Mouse (Mus musculus) adrenal gland, postnatal 10 days (tissue): ENCODE measurements around the gene Acot7. TPM values are rescaled to one million over a fixed set of nuclear protein-coding genes. Genes with fewer than 3 reads are reported as not detected.

ENCODE experiments used
- DNase-seq: peaks from one replicate; pipeline ENCODE4 v3.0.0; 2021; ENCODE audit warnings: mixed read lengths
- total RNA-seq, 2 experiments: library from RNA; stranded (reverse); gene quantifications; 2 replicates each; pipeline ENCODE4 v1.2.3; 2021

Acot7 gene
- total RNA-seq, 2 experiments from 2014 or later = 33.2 to 38.0 TPM

DNA sequence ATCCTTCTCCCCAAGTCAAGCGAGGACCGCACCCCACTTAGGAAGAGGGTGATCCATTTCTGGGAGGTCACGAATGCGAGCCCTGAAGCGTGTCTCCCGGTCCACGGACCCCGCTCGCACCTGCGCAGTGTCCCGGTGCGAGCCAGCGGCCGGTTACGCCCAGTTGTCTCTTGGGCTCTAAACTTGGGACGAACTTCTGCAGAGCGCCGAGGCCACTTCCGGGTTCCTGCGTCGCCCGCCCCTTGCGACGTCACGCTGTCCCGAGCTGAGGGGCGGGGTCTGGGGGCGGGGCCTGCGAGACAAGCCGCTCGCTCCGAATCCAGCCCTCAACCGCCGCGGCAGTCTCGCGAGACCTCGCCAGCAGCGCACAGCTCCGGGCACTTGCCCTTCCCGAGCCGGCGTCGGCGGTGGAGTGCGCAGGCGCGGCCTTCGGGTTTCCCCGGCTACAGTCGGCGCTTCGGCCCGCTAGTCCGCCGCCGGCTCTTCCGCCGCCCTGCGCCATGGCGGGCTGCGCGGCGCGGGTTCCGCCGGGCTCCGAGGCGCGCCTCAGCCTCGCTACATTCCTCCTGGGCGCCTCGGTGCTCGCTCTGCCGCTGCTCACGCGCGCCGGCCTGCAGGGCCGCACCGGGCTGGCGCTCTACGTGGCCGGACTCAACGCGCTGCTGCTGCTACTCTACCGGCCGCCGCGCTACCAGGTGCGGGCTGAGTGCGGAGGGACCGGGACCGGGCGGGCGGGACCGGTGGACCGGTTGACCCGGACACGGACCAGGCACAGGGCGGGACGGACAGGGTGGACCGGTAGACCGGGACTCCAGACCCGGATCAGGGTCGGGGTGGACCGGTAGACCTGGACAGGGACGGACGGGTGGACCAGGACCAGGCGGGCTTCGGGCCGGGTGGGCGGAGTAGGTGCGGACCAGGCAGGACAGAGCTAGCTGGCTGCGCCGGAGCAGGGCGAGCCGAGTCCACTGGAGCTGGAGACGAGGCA lies 119.2 kb downstream of the Acot7 start, which contains the start of gene Icmt:
Gene Icmt (plus strand): TSS at position 354 of the 988 bp plus-strand sequence.
- peak; percentile 100 for DNase-seq

DNA sequence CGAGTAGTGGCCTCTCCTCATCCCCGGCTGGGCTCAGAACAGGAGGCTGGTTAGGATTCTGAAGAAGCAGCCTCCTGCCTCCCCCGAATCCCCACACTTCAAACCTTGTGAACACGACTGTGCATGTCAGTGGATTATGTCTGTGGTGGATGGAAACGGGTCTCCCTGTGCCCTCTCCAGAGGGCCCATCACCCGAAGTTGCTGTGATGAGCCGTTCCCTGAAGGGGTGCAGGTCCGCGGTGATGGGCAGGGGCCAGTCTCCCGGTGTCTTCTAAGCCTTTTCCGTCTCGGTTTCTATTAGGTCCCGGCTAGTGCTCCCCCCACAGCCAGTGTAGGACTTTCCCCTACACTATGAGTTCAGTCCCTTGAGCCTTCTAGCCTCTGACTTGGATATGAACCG lies 120.9 kb downstream of the Acot7 start:
- DNase-seq = no peak

DNA sequence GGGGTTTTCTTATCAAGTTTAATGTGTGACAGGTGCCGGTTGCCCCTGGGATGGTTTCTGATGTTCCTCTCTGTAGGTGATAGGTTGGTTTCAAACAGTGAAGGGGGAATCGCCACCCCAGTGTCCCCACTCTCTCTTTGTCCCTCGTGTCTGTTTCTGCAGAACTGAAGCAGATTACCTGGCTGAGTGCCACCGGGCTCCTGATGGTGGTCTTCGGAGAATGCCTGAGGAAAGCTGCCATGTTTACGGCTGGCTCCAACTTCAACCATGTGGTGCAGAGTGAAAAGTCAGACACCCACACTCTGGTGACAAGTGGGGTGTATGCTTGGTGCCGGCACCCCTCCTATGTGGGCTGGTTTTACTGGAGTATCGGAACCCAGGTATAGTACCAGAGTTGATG lies 122.4 kb downstream of the Acot7 start:
- DNase-seq = no peak

DNA sequence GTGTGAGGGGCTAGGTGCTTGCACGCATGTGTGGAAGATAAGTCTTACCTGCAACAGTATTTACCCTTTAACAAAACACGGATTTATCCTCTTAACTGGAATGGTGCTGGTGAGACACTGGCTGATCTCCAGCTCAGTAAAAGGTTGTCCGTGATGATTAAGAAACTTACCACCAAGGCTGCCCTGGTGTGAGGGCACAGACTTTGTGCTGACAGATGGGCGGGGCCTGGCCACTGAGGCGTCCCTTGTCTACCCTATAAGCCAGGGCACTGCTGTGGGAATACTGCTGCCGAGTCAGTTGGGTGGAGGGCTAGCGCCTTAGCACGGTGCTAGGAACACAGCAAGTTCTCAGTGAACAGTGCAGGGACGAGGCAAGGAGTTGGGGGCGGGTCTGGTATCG lies 124.1 kb downstream of the Acot7 start:
- DNase-seq = no peak

DNA sequence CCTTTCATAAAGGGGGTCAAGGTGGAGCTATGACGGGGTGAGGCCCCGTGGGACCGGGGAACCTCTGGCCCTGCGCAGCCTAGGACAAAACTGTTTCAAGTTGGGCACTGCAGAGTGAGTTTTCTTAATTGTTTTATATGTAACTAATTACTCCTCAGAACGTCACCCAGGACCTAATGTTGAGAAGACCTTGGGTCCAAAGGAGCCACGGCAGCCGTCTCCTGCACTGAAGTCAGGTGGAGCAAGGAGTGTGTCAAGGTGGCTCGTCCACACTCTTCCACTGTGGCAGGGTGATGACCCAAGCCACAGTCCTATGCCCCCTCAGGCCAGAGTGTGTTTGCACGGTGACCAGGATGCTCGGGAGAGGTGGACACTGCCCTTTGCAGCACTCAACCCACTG lies 125.2 kb downstream of the Acot7 start:
- DNase-seq = no peak

DNA sequence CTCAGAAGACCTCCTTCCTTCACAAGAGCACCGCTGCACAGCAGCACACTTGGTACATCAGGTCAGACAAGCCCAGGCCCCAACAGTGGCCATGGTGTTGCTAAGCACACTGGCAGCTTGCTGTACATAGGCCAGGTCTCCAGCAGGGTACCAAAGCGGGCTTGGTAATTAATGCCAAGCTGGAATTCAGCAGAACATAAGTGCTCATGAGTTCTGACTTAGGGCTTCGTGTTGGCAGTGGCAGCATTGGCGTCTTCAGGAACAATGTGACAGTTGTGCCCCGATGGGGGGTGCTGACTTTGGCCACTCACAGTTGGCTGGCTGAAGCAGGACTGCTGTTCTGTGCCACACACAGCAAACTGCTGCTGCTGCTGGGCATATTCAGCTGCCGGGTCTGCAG lies 126.8 kb downstream of the Acot7 start:
- DNase-seq = no peak

DNA sequence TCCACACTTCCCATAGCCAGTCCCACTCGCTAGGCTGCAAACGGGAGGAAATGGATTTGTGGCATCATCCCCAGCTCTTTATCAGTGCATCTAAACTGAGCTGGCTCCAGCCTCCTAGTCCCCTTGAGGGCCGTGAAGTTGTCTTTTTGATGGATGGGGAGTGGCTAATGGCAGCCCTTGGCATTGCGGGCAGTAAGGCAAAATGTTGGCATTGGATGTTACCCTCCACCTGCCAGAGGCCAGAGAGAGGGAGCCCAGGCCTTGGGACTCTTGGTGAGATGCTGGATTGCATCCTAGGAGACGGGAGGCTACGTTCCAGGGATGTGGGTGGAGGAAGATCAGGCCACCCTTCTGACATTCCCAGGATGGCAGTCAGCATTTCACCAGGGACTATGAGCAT lies 128.1 kb downstream of the Acot7 start:
- no peak for DNase-seq

DNA sequence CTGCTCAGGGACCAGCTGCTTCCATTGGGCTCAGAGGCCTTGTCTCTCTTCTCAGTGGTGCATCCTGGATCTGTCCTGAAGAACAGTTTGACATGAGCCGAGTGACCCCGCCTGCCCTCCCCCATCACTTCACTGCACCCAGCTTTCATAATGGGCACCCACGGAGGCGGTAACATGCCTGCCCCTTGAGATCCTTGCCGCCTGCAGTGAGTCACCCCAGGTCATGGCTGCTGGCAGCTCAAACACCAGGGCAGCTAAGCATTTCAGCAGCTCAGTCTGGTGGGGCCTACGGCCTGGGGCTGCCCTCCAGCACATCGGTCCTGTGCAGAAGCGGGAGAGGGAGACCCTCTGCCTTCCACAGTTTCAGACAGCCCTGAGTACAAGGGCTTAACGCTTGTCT lies 129.6 kb downstream of the Acot7 start:
- peak; percentile 47 for DNase-seq

DNA sequence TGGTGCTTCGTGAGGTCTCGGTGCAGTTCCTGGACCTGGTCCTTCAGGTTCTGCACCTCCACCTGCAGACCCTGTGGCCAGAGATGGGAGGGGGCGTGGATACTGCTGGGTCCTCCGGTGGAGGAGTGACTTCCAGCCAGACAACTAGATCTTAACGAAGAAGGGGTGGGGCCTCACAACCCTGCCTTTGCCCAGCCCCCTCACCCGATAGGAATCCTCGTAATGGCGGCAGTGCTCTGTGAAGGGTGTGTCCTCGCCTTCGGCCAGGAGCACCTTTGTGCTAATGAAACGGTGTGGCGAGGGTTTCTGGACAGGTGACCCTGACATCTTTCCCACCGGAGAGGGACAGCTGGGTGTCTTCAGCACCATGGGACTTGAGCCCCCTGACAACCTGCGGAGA lies 134.3 kb downstream of the Acot7 start:
- DNase-seq = no peak

DNA sequence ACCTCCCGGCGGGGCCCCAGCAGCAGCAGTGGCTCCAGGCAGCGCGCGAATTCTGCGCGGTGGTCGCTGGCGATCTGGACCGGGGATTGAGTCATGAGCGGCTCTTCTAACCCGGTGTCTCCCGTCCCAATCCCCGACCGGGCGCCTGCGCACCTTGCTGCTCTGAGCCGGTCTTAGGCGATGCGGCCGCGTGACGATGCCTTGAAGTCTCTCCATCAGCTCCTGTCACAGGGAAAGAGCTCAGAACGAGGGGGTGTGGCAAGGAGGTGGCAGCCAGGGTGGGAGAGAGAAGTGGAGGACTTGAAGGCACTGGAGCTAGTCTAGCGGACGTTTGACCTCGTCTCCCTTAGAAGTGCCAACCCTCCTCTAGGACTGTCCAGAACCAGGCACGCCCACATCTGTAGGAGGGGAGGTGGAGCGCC lies 135.3 kb downstream of the Acot7 start:
- peak; percentile 33 for DNase-seq

DNA sequence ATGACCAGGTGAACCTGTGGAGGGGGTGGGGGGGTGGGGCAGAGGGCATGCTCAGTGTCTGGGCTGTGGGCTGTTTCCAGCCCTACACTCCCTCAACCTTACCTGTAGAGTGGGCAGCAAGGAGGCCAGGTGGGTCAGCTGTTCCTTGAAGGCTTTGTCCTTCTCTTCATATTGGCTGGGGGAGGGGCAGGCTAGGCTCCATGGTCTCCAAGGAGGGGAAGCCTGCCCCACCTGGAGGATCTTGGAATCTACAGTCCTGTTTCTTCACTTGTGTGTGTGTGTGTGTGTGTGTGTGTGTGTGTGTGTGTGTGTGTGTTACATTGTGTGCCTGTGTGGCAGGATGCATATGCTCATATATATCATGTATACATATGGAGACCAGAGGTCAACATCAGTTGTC lies 136.0 kb downstream of the Acot7 start:
- DNase-seq = no peak

DNA sequence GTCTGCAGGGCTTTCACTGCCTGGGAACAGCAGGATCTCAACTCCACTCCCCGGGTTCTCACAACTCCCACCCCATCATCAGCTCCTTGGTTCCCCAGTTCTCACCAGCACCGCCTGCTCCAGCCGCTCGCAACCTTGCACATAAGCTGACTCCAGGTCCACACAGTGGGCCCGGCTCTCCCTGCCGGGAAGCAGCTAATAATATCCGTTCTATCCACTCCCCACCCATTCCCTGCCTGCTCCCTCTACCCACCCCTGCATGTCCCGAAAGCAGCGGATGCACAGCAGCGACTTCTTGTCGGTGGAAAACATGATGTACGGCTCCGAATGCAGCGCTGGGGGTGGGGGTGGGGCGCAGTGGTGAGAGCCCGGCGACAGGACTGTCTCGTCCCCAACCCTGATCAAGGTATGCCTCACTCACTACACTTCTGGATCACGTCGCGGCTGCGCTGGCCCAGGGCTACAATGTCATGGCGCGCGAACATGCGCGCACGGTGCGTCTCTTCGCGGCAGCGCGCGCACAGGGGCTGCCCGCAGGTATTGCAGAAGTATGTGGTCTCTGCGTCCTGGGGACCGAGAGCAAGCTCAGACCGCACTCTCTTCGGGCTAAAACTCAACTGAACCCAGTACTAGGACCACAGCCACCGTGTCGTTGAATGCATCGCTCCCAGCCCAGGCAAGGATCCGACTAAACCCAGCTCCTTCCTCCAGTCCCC lies 137.7 kb downstream of the Acot7 start:
- no peak for DNase-seq

DNA sequence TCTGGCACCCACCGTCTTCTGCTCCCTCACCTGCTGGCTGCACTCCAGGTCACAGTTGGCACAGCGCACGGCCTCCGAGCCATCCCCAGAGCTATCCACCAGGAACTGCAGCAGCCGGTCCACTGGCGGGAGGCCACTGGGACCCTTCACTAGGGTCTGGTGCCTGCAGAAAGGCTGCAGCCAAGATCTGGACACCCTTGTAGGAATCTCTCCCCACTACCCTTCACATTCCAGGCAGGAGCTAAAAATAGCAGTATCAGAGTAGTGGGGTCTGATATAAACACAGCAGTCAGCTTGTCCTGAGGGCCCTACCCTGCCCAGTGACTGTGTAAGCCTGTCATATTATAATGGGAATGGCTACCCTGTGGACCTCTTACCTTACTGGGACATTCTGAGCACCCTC lies 139.7 kb downstream of the Acot7 start:
- no peak for DNase-seq

DNA sequence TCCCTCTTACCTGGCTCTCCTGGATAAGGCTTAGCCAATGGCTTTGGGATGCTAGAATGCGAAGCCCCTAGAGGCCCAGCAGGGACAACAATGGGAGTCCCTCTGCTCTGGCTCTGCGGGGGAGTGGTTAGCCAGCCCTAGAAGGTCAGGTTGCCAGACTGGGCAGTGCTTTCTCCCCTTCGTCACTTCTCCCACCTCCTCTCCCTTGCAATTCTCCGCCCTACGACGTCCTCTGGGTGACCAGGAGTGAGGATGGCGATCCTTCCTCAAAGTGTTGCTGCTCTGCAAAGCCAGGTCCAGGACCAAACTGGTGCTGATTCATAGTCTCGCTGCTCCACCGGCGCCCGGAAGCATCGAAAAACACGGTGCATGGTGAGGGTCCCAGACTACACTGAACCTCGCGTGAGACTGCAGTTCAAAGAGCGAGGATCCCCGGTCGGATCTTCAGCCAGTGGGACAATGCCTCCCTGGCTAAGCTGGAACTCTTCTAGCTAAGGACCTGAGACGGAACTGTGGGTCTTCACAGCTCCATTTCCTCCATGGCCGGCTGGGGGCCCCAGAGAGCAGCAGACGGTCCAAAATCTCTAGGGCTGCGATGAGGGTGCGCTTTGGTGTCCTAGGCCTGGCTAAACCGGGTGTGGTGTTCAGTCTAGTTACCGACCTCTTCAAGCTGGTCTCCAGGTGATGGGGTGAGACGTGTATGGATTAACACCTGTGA lies 140.7 kb downstream of the Acot7 start, which contains the start of gene Rnf207:
Gene Rnf207 (minus strand): TSS at position 477 of the 718 bp plus-strand sequence.
- peak; percentile 76 for DNase-seq

Other genes starting within 250 kb of the Acot7 start
- gene Dnajc11, start 244.4 kb upstream of the Acot7 start, total RNA-seq = 100 to 1,000 TPM in 1 of 2 experiments, 10 to 100 TPM in 1; 99.3 to 120 TPM
- gene Thap3, start 189.1 kb upstream of the Acot7 start, total RNA-seq = 10 to 100 TPM; 15.3 to 27.0 TPM
- gene Phf13, start 181.9 kb upstream of the Acot7 start, total RNA-seq = 10 to 100 TPM; 16.4 to 17.8 TPM
- 10 to 100 TPM; 17.8 to 21.4 TPM for gene Klhl21, start 169.3 kb upstream of the Acot7 start, total RNA-seq
- gene Zbtb48, start 150.5 kb upstream of the Acot7 start, total RNA-seq = 1 to 10 TPM; 7.2 to 9.6 TPM
- not detected for gene Tas1r1, start 139.6 kb upstream of the Acot7 start, total RNA-seq
- 10 to 100 TPM; 20.1 to 20.3 TPM for gene Nol9, start 138.8 kb upstream of the Acot7 start, total RNA-seq
- 10 to 100 TPM; 17.1 to 20.1 TPM for gene Plekhg5, start 105.6 kb upstream of the Acot7 start, total RNA-seq
- gene Tnfrsf25, start 62.2 kb upstream of the Acot7 start, total RNA-seq = 1 to 10 TPM; 1.9 to 4.3 TPM
- 1 to 10 TPM; 1.2 to 1.3 TPM for gene Espn, start 25.8 kb upstream of the Acot7 start, total RNA-seq
- gene Hes2, start 19.3 kb upstream of the Acot7 start, total RNA-seq = not detected
- gene Gpr153, start 96.1 kb downstream of the Acot7 start, total RNA-seq = 10 to 100 TPM; 11.2 to 11.8 TPM
- not detected for gene Hes3, start 113.5 kb downstream of the Acot7 start, total RNA-seq
- gene Icmt, start 119.1 kb downstream of the Acot7 start, total RNA-seq = 10 to 100 TPM; 30.4 to 31.6 TPM
- gene Rnf207, start 140.9 kb downstream of the Acot7 start, total RNA-seq = under 1 TPM in 1 of 2 experiments, not detected in 1; 0.70 TPM
- 100 to 1,000 TPM; 484 to 487 TPM for gene Rpl22, start 147.6 kb downstream of the Acot7 start, total RNA-seq
- 1 to 10 TPM; 8.8 TPM for gene Chd5, start 160.5 kb downstream of the Acot7 start, total RNA-seq